Mouse (Mus musculus): Measurements from ENCODE around the gene Sympk. TPM values are rescaled to one million over a fixed set of nuclear protein-coding genes. Genes with fewer than 3 reads are reported as not detected.
A peak's percentile ranks its signal among the peaks of the same experiment; 100 is the strongest.

Sympk gene
- total RNA-seq, 2 experiments from 2014 or later: 76.3 to 80.1 TPM

DNA sequence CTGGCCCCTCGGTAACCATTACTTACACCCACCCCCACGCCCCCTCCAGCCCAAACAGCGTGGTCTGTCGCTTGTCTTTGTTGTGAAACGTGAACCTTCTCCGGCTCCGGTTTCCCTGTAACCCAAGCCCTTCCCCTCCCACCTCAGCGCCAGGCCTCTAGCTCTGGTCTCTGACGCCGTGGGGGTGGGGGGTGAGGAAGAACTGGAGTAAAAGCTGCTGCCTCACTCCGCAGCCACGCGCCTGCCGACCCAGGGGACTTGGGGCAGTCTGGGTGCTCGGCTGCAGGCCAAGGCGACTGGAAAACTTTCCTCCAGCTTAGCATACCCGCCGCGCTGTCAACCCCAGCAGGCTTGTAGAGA lies 71.6 kb downstream of the Sympk start:
- no peak for DNase-seq (ENCODE audit: low spot score)
- intact Hi-C loops (cut with DNase I): no loop called here

DNA sequence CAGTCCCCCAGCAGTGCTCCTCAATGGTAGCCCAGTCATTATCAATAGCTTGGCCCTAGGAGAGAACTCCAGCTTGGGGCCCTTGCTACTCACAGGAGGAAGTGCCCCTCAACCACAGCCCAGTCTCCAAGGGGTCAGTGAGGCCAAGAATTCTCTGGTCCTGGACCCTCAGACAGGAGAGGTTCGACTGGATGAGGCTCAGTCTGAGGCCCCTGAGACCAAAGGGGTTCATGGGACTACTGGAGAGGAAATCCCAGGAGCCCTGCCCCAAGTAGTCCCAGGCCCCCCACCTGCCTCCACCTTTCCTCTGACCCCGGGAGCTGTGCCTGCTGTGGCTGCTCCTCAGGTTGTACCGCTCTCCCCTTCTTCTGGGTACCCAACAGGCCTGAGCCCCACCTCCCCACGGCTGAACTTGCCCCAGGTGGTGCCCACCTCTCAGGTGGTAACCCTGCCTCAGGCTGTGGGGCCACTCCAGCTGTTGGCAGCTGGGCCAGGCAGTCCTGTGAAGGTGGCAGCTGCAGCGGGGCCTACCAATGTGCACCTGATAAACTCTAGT lies 72.3 kb downstream of the Sympk start:
- intact Hi-C loops (cut with DNase I): no loop called here
- no peak for DNase-seq (ENCODE audit: low spot score)

DNA sequence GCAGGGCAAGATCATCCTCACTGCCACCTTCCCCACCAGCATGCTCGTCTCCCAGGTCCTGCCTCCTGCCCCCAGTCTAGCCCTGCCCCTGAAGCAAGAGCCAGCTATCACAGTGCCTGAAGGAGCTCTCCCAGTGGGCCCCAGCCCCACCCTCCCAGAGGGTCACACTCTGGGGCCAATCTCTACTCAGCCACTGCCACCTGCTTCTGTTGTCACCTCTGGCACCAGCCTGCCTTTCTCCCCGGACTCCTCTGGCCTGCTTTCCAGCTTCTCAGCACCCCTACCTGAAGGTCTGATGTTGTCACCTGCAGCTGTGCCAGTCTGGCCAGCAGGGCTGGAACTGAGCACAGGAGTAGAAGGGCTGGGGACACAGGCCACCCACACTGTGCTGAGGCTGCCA lies 73.0 kb downstream of the Sympk start:
- no peak for DNase-seq (ENCODE audit: low spot score)
- intact Hi-C loops (cut with DNase I): no loop called here

DNA sequence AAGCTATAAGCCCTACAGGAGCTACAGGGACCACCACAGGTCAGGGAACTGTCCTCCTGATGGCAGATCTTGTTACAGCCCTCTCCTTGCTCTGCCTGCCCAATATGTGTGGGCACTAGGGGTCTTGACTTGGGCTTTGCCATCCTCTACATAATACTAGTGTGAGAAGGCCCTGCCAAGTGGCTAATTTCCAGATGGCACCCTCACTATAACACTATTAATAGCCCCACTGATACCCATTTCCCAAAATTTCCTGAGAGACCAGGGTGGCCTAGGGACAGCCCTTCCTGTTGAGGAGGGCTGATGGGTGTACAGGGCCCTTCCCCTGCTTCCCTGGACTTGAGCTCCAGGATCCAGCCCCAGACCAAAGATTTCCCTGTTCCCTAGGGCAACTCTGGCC lies 73.7 kb downstream of the Sympk start:
- intact Hi-C loops (cut with DNase I): no loop called here
- DNase-seq (ENCODE audit: low spot score): no peak

DNA sequence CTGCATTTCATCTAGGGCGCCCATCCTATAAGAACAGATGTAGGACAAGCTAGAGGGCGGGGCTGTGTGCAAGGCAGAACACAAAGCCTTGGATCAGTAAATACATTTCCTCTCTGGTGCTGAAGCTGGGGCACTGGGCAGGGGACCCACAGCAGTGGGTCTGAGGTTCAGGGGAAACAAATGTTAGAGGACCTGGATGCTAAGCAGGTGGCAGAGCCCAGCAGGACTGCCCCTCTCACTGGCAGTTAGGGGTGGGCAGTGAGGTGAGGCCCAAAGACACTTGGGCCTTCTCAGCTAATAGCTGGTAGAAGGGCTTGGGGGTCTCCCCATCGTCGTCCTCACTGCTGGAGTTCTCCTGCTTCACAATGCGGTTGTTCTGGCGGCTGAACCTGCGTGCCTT lies 74.6 kb downstream of the Sympk start:
- DNase-seq (ENCODE audit: low spot score): no peak
- intact Hi-C loops (cut with DNase I): no loop called here

DNA sequence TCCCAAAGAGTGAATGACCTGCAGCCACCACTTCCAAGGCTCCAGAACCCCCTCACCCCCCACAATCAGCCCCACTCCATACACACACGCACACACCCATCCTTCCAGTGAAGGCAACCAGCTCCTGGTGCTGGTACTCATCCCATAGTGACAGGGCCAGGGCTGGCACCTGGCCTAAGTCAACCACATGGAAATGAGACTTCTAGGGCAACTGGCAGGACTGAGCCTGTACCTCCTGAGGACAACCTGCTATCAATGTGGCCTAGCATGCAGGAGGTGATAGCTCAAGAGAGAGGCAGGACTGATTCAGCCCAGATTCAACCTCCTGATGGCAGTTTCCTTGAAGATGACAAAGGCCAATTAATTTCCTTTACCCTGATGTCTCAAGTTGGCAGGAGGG lies 76.1 kb downstream of the Sympk start:
- intact Hi-C loops (cut with DNase I): no loop called here
- no peak for DNase-seq (ENCODE audit: low spot score)

DNA sequence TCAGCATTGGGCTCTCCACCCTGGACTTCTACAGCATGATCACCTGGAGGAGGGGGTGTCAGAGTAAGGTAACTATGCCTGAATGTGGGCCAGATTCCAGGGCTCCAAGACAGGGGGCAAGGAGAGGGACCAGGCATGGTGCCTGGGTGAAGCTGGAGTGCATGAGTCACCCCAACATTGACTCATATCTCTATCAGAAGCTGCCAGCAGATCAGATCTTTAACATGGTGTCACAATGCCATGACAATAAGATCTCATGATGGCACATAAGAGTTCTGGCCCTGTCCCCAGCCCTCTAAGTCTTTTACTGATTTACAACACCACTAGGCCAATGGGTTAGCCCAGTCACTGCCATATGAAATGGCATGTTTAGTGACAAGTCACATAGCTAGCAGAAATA lies 79.6 kb downstream of the Sympk start:
- no peak for DNase-seq (ENCODE audit: low spot score)
- intact Hi-C loops (cut with DNase I): no loop called here

Small RNAs within 50 kb of the gene (microRNA-seq; reads per million reads assigned to microRNA genes)
- gene Mir3100: 6.1 reads per million, percentile 17 among the genes with 10 or more reads in this experiment

Other genes with a start within 250 kb of the Sympk start
- not detected for gene Psg19, start 225.9 kb upstream of the Sympk start, total RNA-seq (2021)
- gene Psg17, start 202.8 kb upstream of the Sympk start, total RNA-seq (2021): not detected
- 1 to 10 TPM; 6.5 to 6.7 TPM for gene Mill2, start 184.4 kb upstream of the Sympk start, total RNA-seq (2021)
- 1 to 10 TPM; 1.2 to 1.7 TPM for gene Pglyrp1, start 153.0 kb upstream of the Sympk start, total RNA-seq (2021)
- 1 to 10 TPM; 7.7 to 8.3 TPM for gene Ccdc61, start 114.0 kb upstream of the Sympk start, total RNA-seq (2021)
- gene Nova2, start 98.5 kb upstream of the Sympk start, total RNA-seq (2021): 1 to 10 TPM; 5.5 to 6.6 TPM
- not detected for gene Nanos2, start 37.0 kb upstream of the Sympk start, total RNA-seq (2021)
- gene Mypop, start 33.1 kb upstream of the Sympk start, total RNA-seq (2021): 1 to 10 TPM; 3.2 to 4.0 TPM
- 10 to 100 TPM; 20.2 to 23.6 TPM for gene Irf2bp1, start 20.3 kb upstream of the Sympk start, total RNA-seq (2021)
- not detected for gene Foxa3, start 839 bp upstream of the Sympk start, total RNA-seq (2021)
- gene Rsph6a, start 30.3 kb downstream of the Sympk start, total RNA-seq (2021): not detected
- 10 to 100 TPM; 43.9 to 45.4 TPM for gene Dmwd, start 51.9 kb downstream of the Sympk start, total RNA-seq (2021)
- 100 to 1,000 TPM; 555 to 584 TPM for gene Dmpk, start 59.5 kb downstream of the Sympk start, total RNA-seq (2021)
- 1 to 10 TPM; 8.6 to 9.8 TPM for gene Six5, start 70.2 kb downstream of the Sympk start, total RNA-seq (2021)
- gene Gm4969, start 94.0 kb downstream of the Sympk start, total RNA-seq (2021): not detected
- 1 to 10 TPM; 5.4 to 5.5 TPM for gene Fbxo46, start 95.5 kb downstream of the Sympk start, total RNA-seq (2021)
- gene Qpctl, start 124.9 kb downstream of the Sympk start, total RNA-seq (2021): 1 to 10 TPM; 4.6 to 5.1 TPM
- 10 to 100 TPM; 67.8 to 71.0 TPM for gene Snrpd2, start 125.3 kb downstream of the Sympk start, total RNA-seq (2021)
- gene Gipr, start 141.8 kb downstream of the Sympk start, total RNA-seq (2021): under 1 TPM; 0.21 to 0.22 TPM
- gene Eml2, start 152.0 kb downstream of the Sympk start, total RNA-seq (2021): 10 to 100 TPM; 37.1 to 37.8 TPM
- gene Gpr4, start 188.2 kb downstream of the Sympk start, total RNA-seq (2021): 1 to 10 TPM; 8.6 to 9.4 TPM
- 10 to 100 TPM; 57.6 to 59.3 TPM for gene Opa3, start 204.0 kb downstream of the Sympk start, total RNA-seq (2021)
- gene Vasp, start 247.4 kb downstream of the Sympk start, total RNA-seq (2021): 10 to 100 TPM; 35.7 to 39.4 TPM

Data from heart, postnatal 25 days (tissue).